Mouse (Mus musculus): ENCODE data around the gene Cnpy1.

DNA sequence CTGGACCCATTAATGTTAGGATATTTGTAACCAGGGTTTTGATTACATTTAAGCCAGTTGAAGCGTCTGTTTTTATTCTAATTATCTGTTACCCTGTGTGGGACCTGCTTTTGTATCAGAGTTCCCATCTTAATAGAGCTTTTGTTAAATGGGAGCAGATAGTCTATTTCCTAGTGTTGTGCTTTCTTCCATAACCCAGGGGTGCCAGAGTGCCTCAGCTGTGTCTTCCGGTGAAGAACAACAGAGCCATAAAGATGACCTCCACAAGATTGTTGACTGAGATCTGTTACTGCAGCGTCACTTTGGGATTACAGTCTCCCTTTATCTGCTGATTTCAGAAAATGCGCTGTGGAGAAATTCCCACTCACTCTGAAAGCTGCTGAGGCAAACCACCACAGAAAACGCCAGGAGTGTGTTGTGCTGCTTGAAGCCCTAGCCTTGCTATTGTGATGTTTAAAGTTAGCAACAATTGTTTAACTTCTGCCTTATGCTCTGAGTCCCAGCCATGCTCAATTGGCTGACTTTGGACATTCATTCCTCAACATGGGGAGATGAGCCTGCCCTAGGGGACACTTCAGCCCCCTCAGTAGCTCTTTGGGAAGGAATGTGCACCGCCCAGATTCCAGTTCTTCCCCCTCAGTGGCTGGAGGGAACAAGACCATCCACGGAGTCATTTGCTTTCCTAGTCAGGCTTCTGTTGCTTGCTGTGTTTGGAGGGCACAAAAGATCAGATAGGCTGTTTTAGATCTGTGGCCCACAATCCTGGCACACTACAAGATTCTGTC is 46.3 kb downstream of the Cnpy1 start:
- TF ChIP-seq POLR2A (IDR thresholded peaks at IDR 0.05; ENCODE audit: extremely low read depth, insufficient read depth, low read length), result no peak
- TF ChIP-seq CTCF (IDR thresholded peaks at IDR 0.05; ENCODE audit: extremely low read depth, insufficient read depth, low read length), result no peak

Data from cortical plate, adult 2 months (tissue).